Mouse (Mus musculus) naive thymus-derived CD4-positive, alpha-beta T cell, adult 5 months (primary cell): ENCODE data around the gene Lgals12. TPM values are rescaled to one million over a fixed set of nuclear protein-coding genes. Genes with fewer than 3 reads are reported as not detected.

Experiments
- polyA plus RNA-seq: library from polyadenylated mRNA; unstranded; fragments of 100-300 nt; shearing (Covaris generic); gene quantifications from one replicate; pipeline ENCODE4 v1.2.1, GENCODE M21; 2017

Lgals12 gene
- polyA plus RNA-seq = not detected

DNA sequence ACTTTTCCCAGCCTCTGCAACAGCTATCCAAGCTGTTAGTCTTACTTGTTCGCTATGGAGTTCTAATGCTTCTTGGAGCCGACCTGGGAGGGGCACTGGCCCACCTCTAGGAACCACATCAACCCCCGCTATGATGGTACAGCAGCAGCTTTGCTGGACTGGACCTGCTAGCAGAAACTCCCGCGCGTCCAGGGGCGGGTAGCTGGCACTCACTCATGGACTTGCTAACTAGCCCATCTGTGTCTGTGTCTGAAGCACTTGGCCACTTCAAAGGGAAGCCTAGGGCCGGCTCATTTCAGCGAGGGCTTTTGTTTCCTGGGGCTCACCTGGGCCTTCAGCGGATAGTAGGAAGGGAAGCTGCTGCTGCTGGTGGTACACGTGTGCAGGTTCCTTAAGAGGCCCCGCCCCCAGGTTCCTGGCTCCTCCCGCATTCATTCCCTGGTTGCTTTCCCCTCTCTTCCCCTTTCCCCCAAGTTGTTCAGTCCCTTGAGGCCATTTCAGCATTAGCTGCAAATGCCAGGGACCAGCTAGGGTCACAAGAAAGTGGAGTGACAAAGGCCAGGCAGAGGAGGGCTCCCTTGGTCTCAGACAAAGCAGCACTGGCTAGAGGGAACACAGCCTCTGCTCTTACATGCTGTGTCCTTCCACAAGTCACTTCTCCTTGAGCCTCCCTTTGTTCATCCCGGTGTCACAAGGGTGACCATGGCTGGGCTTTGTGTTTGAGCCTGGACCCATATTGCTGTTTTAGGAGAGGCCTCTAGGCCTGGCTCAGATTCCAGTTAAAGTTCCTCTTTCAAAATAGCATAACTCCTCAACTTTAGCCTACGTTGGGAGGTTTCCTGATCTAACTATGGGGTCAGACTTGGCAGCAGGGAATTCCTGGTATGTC lies at the start of gene Lgals12:
Gene Lgals12, minus strand, starts transcription at position 393 of the 889 bp plus-strand sequence.

DNA sequence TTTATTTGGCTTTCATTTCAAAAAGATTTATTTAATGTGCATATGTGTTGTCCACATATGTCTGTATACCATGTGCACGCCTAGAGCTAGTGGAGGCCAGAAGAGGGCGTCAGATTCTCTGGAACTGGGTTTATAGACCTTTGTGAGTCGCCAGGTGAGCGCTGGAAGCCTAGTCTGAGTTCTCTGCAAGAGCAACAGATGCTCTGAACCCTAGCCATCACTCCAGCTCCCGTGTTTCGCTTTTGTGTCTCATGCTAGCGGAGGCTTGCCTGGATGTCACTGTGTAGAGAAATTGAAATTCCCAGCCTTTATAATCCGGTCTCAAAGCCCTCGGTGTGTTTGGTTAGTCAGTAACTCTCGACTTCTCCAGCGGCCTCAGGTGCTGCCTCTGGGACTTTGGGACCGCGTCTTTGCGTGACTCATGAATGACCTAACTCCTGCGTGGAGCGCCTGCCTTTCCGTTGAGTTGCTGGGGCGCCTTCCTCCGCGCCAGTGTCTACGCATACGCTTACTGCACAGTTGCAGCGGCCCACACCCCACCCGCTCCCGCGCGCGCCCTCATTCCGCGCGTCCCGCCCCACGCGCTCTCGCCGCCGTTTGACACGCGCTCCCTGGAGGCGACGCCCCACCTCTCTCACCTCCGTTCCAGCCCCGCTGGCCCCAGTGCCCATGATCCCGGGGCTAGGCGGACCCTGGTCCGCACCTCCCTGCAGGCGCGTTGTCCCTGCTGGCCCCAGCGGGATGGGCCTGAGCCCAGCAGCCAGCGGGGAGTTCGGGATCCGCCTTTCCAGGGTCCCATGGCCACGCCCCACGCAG lies 5.2 kb upstream of the Lgals12 start, which contains the start of gene Hrasls5:
Gene Hrasls5, plus strand, starts transcription at position 600 of the 816 bp plus-strand sequence.

DNA sequence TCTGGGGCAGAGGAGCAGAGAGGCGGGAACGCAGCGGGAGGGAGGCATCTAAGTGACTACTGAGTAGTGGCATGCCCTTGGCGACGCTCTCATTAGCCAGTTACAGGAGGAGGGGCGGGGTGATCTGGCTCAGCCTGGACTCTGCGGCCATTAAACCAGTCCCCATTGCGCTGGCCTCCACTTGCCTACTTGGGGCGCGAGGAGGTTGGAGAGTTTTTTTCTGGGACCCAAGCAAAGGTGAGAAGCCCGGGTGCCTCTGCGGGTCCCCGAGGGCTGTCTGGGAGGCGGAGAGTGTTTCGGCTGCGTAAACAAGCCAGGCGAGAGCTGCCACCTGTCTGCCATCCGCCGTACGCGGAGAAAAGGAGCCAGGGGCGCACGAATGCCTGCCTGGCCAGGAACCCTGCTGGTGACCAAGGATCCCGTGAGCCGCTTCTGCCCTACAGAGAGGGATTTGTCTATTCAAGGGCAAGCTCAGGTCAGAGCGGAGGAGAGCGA lies 49.6 kb downstream of the Lgals12 start, which contains the start of gene Pla2g16:
Gene Pla2g16, plus strand, starts transcription at position 132 of the 495 bp plus-strand sequence.

Other genes with a start within 250 kb of the Lgals12 start
- gene Spindoc, start 224.2 kb downstream of the Lgals12 start, polyA plus RNA-seq = 31.4 TPM
- gene 2700081O15Rik, start 189.6 kb downstream of the Lgals12 start, polyA plus RNA-seq = 0.36 TPM
- gene Rtn3, start 123.9 kb downstream of the Lgals12 start, polyA plus RNA-seq = 56.7 TPM
- gene Atl3, start 113.2 kb downstream of the Lgals12 start, polyA plus RNA-seq = 21.7 TPM
- 34.9 TPM for gene Pla2g16, start 49.7 kb downstream of the Lgals12 start, polyA plus RNA-seq
- gene Hrasls5, start 5.3 kb upstream of the Lgals12 start, polyA plus RNA-seq = not detected
- gene Slc22a19, start 104.1 kb upstream of the Lgals12 start, polyA plus RNA-seq = not detected
- gene Slc22a26, start 195.5 kb upstream of the Lgals12 start, polyA plus RNA-seq = not detected